8 mouse cellular contexts compared by ENCODE assay signal in genomic region chr14:55603633-55604576, GRCm38 (mm10). TPM values are rescaled to one million over a fixed set of nuclear protein-coding genes. Genes with fewer than 3 reads are reported as not detected.
A peak's percentile ranks its signal among the peaks of the same experiment; 100 is the strongest.
DNase-seq lines count a peak whose midpoint lies in the region; ATAC-seq and TF ChIP-seq lines count a peak whose summit lies in the region.

No protein-coding gene starts in this region.

- H3K4me1 ChIP-seq in CH12.LX (ENCODE audit: control insufficient read depth in 1 of 2, insufficient read depth in 2 of 2), result peaks cover 4 to 36% of the 10 kb centered on the region in 2 experiments; a peak in 3 of 4 replicates
- H3K4me1 ChIP-seq in forebrain, embryonic 11.5 days (replicated peaks; ENCODE audit: control insufficient read depth, insufficient read depth, low read length), result no peaks in the 10 kb centered on the region; the same call in 1 of the 2 replicates
- peaks cover 5% of the 10 kb centered on the region for H3K4me1 ChIP-seq in heart, embryonic 16.5 days (ENCODE audit: control insufficient read depth, insufficient read depth, low read length)
- H3K4me1 ChIP-seq in liver, embryonic 15.5 days (replicated peaks), result peaks cover 56% of the 10 kb centered on the region
- no peaks in the 10 kb centered on the region for H3K4me1 ChIP-seq in neural tube, embryonic 12.5 days

- ATAC-seq in forebrain, embryonic 11.5 days (replicated peaks; ENCODE audit: low FRiP score), result peak; percentile 82
- peak; percentile 90 for ATAC-seq in heart, embryonic 16.5 days (replicated peaks; ENCODE audit: extremely low read depth, insufficient read depth, low FRiP score)
- ATAC-seq in liver, embryonic 15.5 days (ENCODE audit: insufficient read depth), result peak; percentile 94
- peak; percentile 88 for ATAC-seq in neural tube, embryonic 12.5 days (ENCODE audit: low FRiP score, low read depth)

- DNase-seq in CH12.LX (ENCODE audit: extremely low read depth), result peak; percentile 97
- DNase-seq in c-Kit-positive CD71-positive TER-119-negative erythroid progenitor cells, embryonic 14.5 days (ENCODE audit: low read depth), result peak; percentile 98
- peak; percentile 86 for DNase-seq in forebrain, embryonic 11.5 days (ENCODE audit: low spot score)
- peak; percentile 96 to 97 for DNase-seq in kidney, postnatal 36 days
- DNase-seq in telencephalon, adult 2 months (ENCODE audit: low read depth, low spot score), result peak; percentile 73

- peak; percentile 69 to 94 for TF ChIP-seq CTCF in CH12.LX (conservative IDR thresholded peaks at IDR 0.05 in 1 of 2, IDR thresholded peaks at IDR 0.05 in 1 of 2; ENCODE audit: low read depth in 2 of 2, low read length in 2 of 2)

- no peaks in the 10 kb centered on the region for H3K79me2 ChIP-seq in CH12.LX (replicated peaks; ENCODE audit: control insufficient read depth, extremely low read depth, insufficient read depth, poor library complexity, severe bottlenecking)

- WGBS in forebrain, embryonic 11.5 days, result 17% methylated on average over 19 of the region's 19 CpGs
- 15% methylated on average over 19 of the region's 19 CpGs for whole genome bisulfite sequencing in heart, embryonic 16.5 days
- 9% methylated on average over 19 of the region's 19 CpGs for WGBS in liver, embryonic 15.5 days (ENCODE audit: insufficient replicate concordance)
- 22% methylated on average over 19 of the region's 19 CpGs for WGBS in neural tube, embryonic 12.5 days

- peak overlapping the region; percentile 67 for H3K4me2 ChIP-seq in CH12.LX (ENCODE audit: insufficient read depth, low read depth, poor library complexity, severe bottlenecking)
- peak overlapping the region; percentile 32; the same call in 1 of the 2 replicates for H3K4me2 ChIP-seq in forebrain, embryonic 11.5 days (ENCODE audit: low read depth, low read length, severe bottlenecking)
- H3K4me2 ChIP-seq in heart, embryonic 16.5 days (ENCODE audit: low read depth, low read length), result peak overlapping the region; percentile 80
- H3K4me2 ChIP-seq in liver, embryonic 15.5 days, result peak overlapping the region; percentile 82
- peak overlapping the region; percentile 40 for H3K4me2 ChIP-seq in neural tube, embryonic 12.5 days (replicated peaks)

- H3K36me3 ChIP-seq in CH12.LX (replicated peaks in 1 of 2; ENCODE audit: control insufficient read depth in 1 of 2, insufficient read depth in 1 of 2, low read length in 1 of 2), result peaks cover 69 to 78% of the 10 kb centered on the region in 2 experiments
- peaks cover 3% of the 10 kb centered on the region; the same call in 1 of the 2 replicates for H3K36me3 ChIP-seq in forebrain, embryonic 11.5 days (ENCODE audit: control insufficient read depth, insufficient read depth, low read length)
- peaks cover 53% of the 10 kb centered on the region for H3K36me3 ChIP-seq in heart, embryonic 16.5 days (ENCODE audit: control insufficient read depth, insufficient read depth)
- peaks cover 84% of the 10 kb centered on the region for H3K36me3 ChIP-seq in liver, embryonic 15.5 days (replicated peaks)
- H3K36me3 ChIP-seq in neural tube, embryonic 12.5 days, result peaks cover 83% of the 10 kb centered on the region

- peak overlapping the region; percentile 65 for H3K27ac ChIP-seq in CH12.LX (ENCODE audit: insufficient read depth, low read depth)
- no peak overlapping the region for H3K27ac ChIP-seq in forebrain, embryonic 11.5 days (ENCODE audit: low read depth, low read length)
- H3K27ac ChIP-seq in heart, embryonic 16.5 days (ENCODE audit: low read length), result peak overlapping the region; percentile 88
- peak overlapping the region; percentile 95 for H3K27ac ChIP-seq in liver, embryonic 15.5 days (replicated peaks)
- no peak overlapping the region for H3K27ac ChIP-seq in neural tube, embryonic 12.5 days

- peak overlapping the region; percentile 54 to 74 (median 58) for H3K4me3 ChIP-seq in CH12.LX (replicated peaks in 1 of 3; ENCODE audit: low read depth in 2 of 3, low read length in 2 of 3, poor library complexity in 1 of 3)
- peak overlapping the region; percentile 17 for H3K4me3 ChIP-seq in forebrain, embryonic 11.5 days (ENCODE audit: low read depth, low read length)
- H3K4me3 ChIP-seq in heart, embryonic 16.5 days (ENCODE audit: low read length), result peak overlapping the region; percentile 62
- H3K4me3 ChIP-seq in liver, embryonic 15.5 days (replicated peaks), result peak overlapping the region; percentile 68
- H3K4me3 ChIP-seq in neural tube, embryonic 12.5 days, result no peak overlapping the region

- H3K9ac ChIP-seq in CH12.LX (ENCODE audit: insufficient read depth, low read depth), result peak overlapping the region; percentile 31
- peak overlapping the region; percentile 44 for H3K9ac ChIP-seq in forebrain, embryonic 11.5 days (ENCODE audit: low read length)
- peak overlapping the region; percentile 76 for H3K9ac ChIP-seq in heart, embryonic 16.5 days (ENCODE audit: low read length)
- H3K9ac ChIP-seq in liver, embryonic 15.5 days, result peak overlapping the region; percentile 75
- 0 out of 2 replicates have a peak overlapping the region, but pooled peaks have one; percentile 9 for H3K9ac ChIP-seq in neural tube, embryonic 12.5 days

- H3K27me3 ChIP-seq in CH12.LX (replicated peaks), result no peaks in the 10 kb centered on the region
- no peaks in the 10 kb centered on the region for H3K27me3 ChIP-seq in forebrain, embryonic 11.5 days (ENCODE audit: control insufficient read depth, insufficient read depth, low read length)
- no peaks in the 10 kb centered on the region for H3K27me3 ChIP-seq in heart, embryonic 16.5 days (ENCODE audit: control insufficient read depth, insufficient read depth, low read length)
- H3K27me3 ChIP-seq in liver, embryonic 15.5 days, result no peaks in the 10 kb centered on the region
- no peaks in the 10 kb centered on the region for H3K27me3 ChIP-seq in neural tube, embryonic 12.5 days (replicated peaks)

- 0 out of 2 replicates have a peak, but pooled peaks have one; percentile 3 for TF ChIP-seq EP300 in CH12.LX (IDR thresholded peaks at IDR 0.05; ENCODE audit: low read length)

- peak; percentile 69 for TF ChIP-seq POLR2A in CH12.LX (IDR thresholded peaks at IDR 0.05; ENCODE audit: low read depth, low read length)

- dilution Hi-C loops in CH12.LX (cut with MboI; ENCODE audit: extremely low pct_ligation_motif_present, extremely low pct_unique_long_range_greater_than_20kb, low sequenced_read_pairs), result no loop called here

- in situ Hi-C loops in CH12.LX (cut with MboI; ENCODE audit: low pct_ligation_motif_present, low pct_unique_long_range_greater_than_20kb, low sequenced_read_pairs), result no loop called here

- H3K9me3 ChIP-seq in CH12.LX (replicated peaks; ENCODE audit: low read length), result no peaks in the 10 kb centered on the region
- H3K9me3 ChIP-seq in forebrain, embryonic 11.5 days (ENCODE audit: control insufficient read depth, low read length), result no peaks in the 10 kb centered on the region
- H3K9me3 ChIP-seq in heart, embryonic 16.5 days (replicated peaks; ENCODE audit: control insufficient read depth, low read length), result no peaks in the 10 kb centered on the region
- no peaks in the 10 kb centered on the region for H3K9me3 ChIP-seq in liver, embryonic 15.5 days (replicated peaks)
- no peaks in the 10 kb centered on the region for H3K9me3 ChIP-seq in neural tube, embryonic 12.5 days

- TF ChIP-seq RAD21 in CH12.LX (IDR thresholded peaks at IDR 0.05; ENCODE audit: low read depth, low read length), result peak; percentile 63

RNA-seq across cellular contexts. Expression of gene Irf9, which starts 0.5 kb away (rescaled TPM):
- total RNA-seq in CH12.LX (2012; rRNA removed) (9.2 and 10.1 TPM in 2 replicates), CH12.LX (2014; rRNA removed) (9.6 and 11.2 TPM in 2 replicates)
- polyA plus RNA-seq in CH12.LX (2012; ENCODE audit: insufficient read length, low read depth), result 12.4 and 12.8 TPM in 2 replicates
- polyA plus RNA-seq in forebrain, embryonic 11.5 days (2014; fragmentation: Nextera tagmentation; extraction: Ambion mirVana), result 6.5 and 8.6 TPM in 2 replicates
- polyA plus RNA-seq in heart, embryonic 16.5 days (2015; fragmentation: Nextera tagmentation; extraction: Ambion mirVana), result 11.5 and 15.3 TPM in 2 replicates
- polyA plus RNA-seq in liver, embryonic 15.5 days (2015; fragmentation: Nextera tagmentation; extraction: Ambion mirVana), result 20.7 and 20.9 TPM in 2 replicates
- polyA plus RNA-seq in neural tube, embryonic 12.5 days (2016; fragmentation: Nextera tagmentation; extraction: Ambion mirVana), result 8.8 and 9.0 TPM in 2 replicates

RNA-seq across cellular contexts. Expression of gene Rnf31, which starts 12.4 kb away (rescaled TPM):
- total RNA-seq in CH12.LX (2012; rRNA removed) (14.8 and 15.9 TPM in 2 replicates), CH12.LX (2014; rRNA removed) (3.2 and 3.8 TPM in 2 replicates)
- 18.2 and 22.6 TPM in 2 replicates for polyA plus RNA-seq in CH12.LX (2012; ENCODE audit: insufficient read length, low read depth)
- 13.7 and 18.1 TPM in 2 replicates for polyA plus RNA-seq in forebrain, embryonic 11.5 days (2014; fragmentation: Nextera tagmentation; extraction: Ambion mirVana)
- polyA plus RNA-seq in heart, embryonic 16.5 days (2015; fragmentation: Nextera tagmentation; extraction: Ambion mirVana), result 15.7 and 18.6 TPM in 2 replicates
- 9.1 and 12.0 TPM in 2 replicates for polyA plus RNA-seq in liver, embryonic 15.5 days (2015; fragmentation: Nextera tagmentation; extraction: Ambion mirVana)
- 17.8 and 21.0 TPM in 2 replicates for polyA plus RNA-seq in neural tube, embryonic 12.5 days (2016; fragmentation: Nextera tagmentation; extraction: Ambion mirVana)

RNA-seq across cellular contexts. Expression of gene Psme2, which starts 13.0 kb away (rescaled TPM):
- 634 and 684 TPM in 2 replicates for total RNA-seq in CH12.LX (2012; rRNA removed)
- 467 and 546 TPM in 2 replicates for total RNA-seq in CH12.LX (2014; rRNA removed)
- polyA plus RNA-seq in CH12.LX (2012; ENCODE audit: insufficient read length, low read depth), result 650 and 757 TPM in 2 replicates
- polyA plus RNA-seq in forebrain, embryonic 11.5 days (2014; fragmentation: Nextera tagmentation; extraction: Ambion mirVana), result 178 and 187 TPM in 2 replicates
- polyA plus RNA-seq in heart, embryonic 16.5 days (2015; fragmentation: Nextera tagmentation; extraction: Ambion mirVana), result 207 TPM in 2 replicates
- 173 and 191 TPM in 2 replicates for polyA plus RNA-seq in liver, embryonic 15.5 days (2015; fragmentation: Nextera tagmentation; extraction: Ambion mirVana)
- 212 and 223 TPM in 2 replicates for polyA plus RNA-seq in neural tube, embryonic 12.5 days (2016; fragmentation: Nextera tagmentation; extraction: Ambion mirVana)

RNA-seq across cellular contexts. Expression of gene Rec8, which starts 13.9 kb away (rescaled TPM):
- total RNA-seq in CH12.LX (2012; rRNA removed) (not detected in 2 replicates), CH12.LX (2014; rRNA removed) (not detected in 2 replicates)
- not detected in 2 replicates for polyA plus RNA-seq in CH12.LX (2012; ENCODE audit: insufficient read length, low read depth)
- polyA plus RNA-seq in forebrain, embryonic 11.5 days (2014; fragmentation: Nextera tagmentation; extraction: Ambion mirVana), result 4.8 and 5.5 TPM in 2 replicates
- polyA plus RNA-seq in heart, embryonic 16.5 days (2015; fragmentation: Nextera tagmentation; extraction: Ambion mirVana), result 4.8 and 7.3 TPM in 2 replicates
- polyA plus RNA-seq in liver, embryonic 15.5 days (2015; fragmentation: Nextera tagmentation; extraction: Ambion mirVana), result 1.7 and 1.9 TPM in 2 replicates
- polyA plus RNA-seq in neural tube, embryonic 12.5 days (2016; fragmentation: Nextera tagmentation; extraction: Ambion mirVana), result 20.6 and 22.8 TPM in 2 replicates

RNA-seq across cellular contexts. Expression of gene Emc9, which starts 18.8 kb away (rescaled TPM):
- total RNA-seq in CH12.LX (2012; rRNA removed) (9.6 and 10.4 TPM in 2 replicates), CH12.LX (2014; rRNA removed) (1.6 and 1.7 TPM in 2 replicates)
- 3.7 and 4.2 TPM in 2 replicates for polyA plus RNA-seq in CH12.LX (2012; ENCODE audit: insufficient read length, low read depth)
- polyA plus RNA-seq in forebrain, embryonic 11.5 days (2014; fragmentation: Nextera tagmentation; extraction: Ambion mirVana), result 3.4 and 4.7 TPM in 2 replicates
- polyA plus RNA-seq in heart, embryonic 16.5 days (2015; fragmentation: Nextera tagmentation; extraction: Ambion mirVana), result 24.0 and 26.5 TPM in 2 replicates
- polyA plus RNA-seq in liver, embryonic 15.5 days (2015; fragmentation: Nextera tagmentation; extraction: Ambion mirVana), result 25.6 and 25.9 TPM in 2 replicates
- 8.9 and 12.7 TPM in 2 replicates for polyA plus RNA-seq in neural tube, embryonic 12.5 days (2016; fragmentation: Nextera tagmentation; extraction: Ambion mirVana)

Comparison
In these comparisons a context has a peak if more than half of its experiments do, and no peak if none do; other contexts are left out.
1. H3K27ac ChIP-seq: peak in CH12.LX (single experiment), heart, embryonic 16.5 days (single experiment) and liver, embryonic 15.5 days (single experiment); none in forebrain, embryonic 11.5 days (single experiment) and neural tube, embryonic 12.5 days (single experiment).
2. H3K4me2 ChIP-seq: peak in every context shown above with its lines; median percentile 82 in liver, embryonic 15.5 days; 80 in heart, embryonic 16.5 days; 67 in CH12.LX; 40 in neural tube, embryonic 12.5 days; 32 in forebrain, embryonic 11.5 days.
3. H3K9ac ChIP-seq: peak in every context shown above with its lines; median percentile 76 in heart, embryonic 16.5 days; 75 in liver, embryonic 15.5 days; 44 in forebrain, embryonic 11.5 days; 31 in CH12.LX; 9 in neural tube, embryonic 12.5 days.
4. Peak in every context shown above with its lines, with median percentiles within 50 percentile points of each other: DNase-seq and ATAC-seq.